Mouse (Mus musculus) erythroblast, embryonic 14.5 days (primary cell): ENCODE data around the gene Acot2.

ENCODE experiments used
- GATA1 ChIP-seq: IDR thresholded peaks from 2 replicates; pipeline ENCODE4 v1.6.1; 2012; ENCODE audit warnings: low read length, inconsistent platforms, mixed read lengths
- TAL1 ChIP-seq: IDR thresholded peaks from 3 replicates; pipeline ENCODE4 v1.6.1; 2012; ENCODE audit warnings: low read length, inconsistent platforms, mixed read lengths

GRCm38 (mm10) chr12:84034108-84034507 lies 46.4 kb downstream of the Acot2 start:
- no peak for TF ChIP-seq GATA1
- no peak for TF ChIP-seq TAL1
